Mouse (Mus musculus): ENCODE measurements at regions not wholly inside any gene's neighbourhood (a gene's known extent, or its start where the extent isn't known, plus 50 kb on each side); places are given as distances from the start of the nearest gene placed in this dataset.

DNA sequence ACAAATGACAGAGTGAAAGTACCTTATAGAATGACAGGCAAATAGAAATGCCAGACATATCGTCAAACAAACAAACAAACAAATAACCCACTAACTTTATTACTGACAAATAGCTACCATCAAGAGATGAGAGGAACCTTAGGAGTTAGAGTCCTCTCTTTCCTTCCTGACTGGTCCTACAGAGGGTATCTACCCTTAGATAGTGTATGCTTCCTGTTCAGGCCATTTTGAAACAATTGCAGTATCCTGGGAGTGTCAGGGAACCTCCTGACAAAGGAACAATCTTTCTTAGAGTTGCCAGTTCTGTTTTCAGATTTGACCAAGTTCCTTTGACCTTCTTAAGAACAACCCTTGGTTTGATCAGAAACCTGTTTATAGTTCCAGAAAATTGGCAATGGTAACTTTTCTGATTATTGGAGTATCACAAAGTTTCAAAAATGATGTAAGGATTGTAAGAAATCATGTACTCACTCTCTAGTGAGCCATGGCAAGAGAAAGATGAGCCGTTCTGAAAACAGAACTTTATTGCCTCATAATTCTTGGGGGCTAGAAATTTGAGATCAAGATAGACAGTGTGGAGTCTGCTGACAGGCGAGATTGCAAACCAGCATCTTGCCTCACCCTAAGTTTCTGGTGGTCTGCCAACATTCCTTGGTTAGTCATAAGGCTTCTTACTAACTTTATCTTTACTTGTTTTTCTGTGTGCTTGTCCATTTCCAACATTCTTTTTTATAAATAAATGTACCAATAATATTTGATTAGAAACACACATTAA, 1170.0 kb upstream of the Cited2 start:
- TF ChIP-seq CTCF (IDR thresholded peaks at IDR 0.05; ENCODE audit: control insufficient read depth, insufficient read depth, low read length) (no peak), POLR2A (IDR thresholded peaks at IDR 0.05; ENCODE audit: borderline replicate concordance, control insufficient read depth, low read depth, low read length) (no peak)
- Histone ChIP-seq H3K4me1 (ENCODE audit: control insufficient read depth, insufficient read depth, low read length) (no peaks in the 10 kb centered on the region), H3K4me3 (replicated peaks; ENCODE audit: control insufficient read depth, low read depth, low read length) (no peak overlapping the region), H3K27ac (ENCODE audit: control insufficient read depth, insufficient read depth, low read depth, low read length, poor library complexity) (no peak overlapping the region)
- WGBS, result 44% methylated on average over 3 of the region's 3 CpGs

DNA sequence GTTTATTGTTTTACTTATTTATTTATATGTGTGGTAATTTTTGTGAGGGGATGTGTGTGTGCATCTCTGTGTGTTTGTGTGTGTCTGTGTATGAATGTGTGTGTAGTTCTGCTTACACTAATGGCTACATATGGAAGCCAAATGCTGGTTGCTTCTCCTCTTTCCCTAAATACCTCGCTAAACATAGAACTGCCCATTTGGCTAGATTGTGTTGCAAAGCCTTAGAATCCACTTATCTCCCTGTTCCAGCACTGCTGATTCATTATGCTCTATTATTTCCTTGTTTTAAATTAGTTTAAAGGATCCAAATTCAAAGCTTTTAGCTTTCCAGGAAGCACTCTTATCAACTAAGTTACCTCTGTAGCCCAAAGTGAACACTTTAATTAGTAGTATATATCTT, 1148.5 kb upstream of the Cited2 start:
- no peak overlapping the region for H3K27ac ChIP-seq (ENCODE audit: control insufficient read depth, insufficient read depth, low read depth, low read length, poor library complexity)
- no peak overlapping the region for H3K4me3 ChIP-seq (replicated peaks; ENCODE audit: control insufficient read depth, low read depth, low read length)
- no peaks in the 10 kb centered on the region for H3K4me1 ChIP-seq (ENCODE audit: control insufficient read depth, insufficient read depth, low read length)
- 72% methylated on average over 1 of the region's 1 CpGs for WGBS
- TF ChIP-seq POLR2A (IDR thresholded peaks at IDR 0.05; ENCODE audit: borderline replicate concordance, control insufficient read depth, low read depth, low read length) (no peak), CTCF (IDR thresholded peaks at IDR 0.05; ENCODE audit: control insufficient read depth, insufficient read depth, low read length) (no peak)

DNA sequence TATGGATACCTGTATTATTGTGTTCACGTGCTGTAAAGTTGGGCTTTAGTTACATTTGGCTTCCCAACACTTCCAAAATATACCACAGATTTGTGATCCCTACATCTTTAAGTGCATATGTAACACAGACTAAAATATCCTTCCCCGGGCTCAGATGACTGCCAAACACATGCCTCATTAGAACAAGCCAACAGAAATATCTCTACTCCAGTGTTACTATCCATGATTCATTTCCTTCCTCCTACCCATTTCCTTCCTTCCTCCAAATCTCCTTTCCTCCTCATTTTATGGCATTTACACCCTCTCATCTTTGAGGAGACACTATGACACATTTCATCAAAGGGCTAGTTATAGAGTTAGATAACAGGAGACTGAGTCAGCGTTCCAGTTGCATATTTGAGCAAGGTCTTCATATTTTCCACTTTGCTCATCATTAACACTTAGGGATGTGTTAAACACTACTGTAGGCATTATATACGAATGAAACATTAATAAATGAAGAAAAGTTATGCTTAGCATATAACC, 1144.4 kb upstream of the Cited2 start:
- no peaks in the 10 kb centered on the region for H3K4me1 ChIP-seq (ENCODE audit: control insufficient read depth, insufficient read depth, low read length)
- WGBS, result 80% methylated on average over 4 of the region's 4 CpGs
- H3K27ac ChIP-seq (ENCODE audit: control insufficient read depth, insufficient read depth, low read depth, low read length, poor library complexity), result no peak overlapping the region
- TF ChIP-seq CTCF (IDR thresholded peaks at IDR 0.05; ENCODE audit: control insufficient read depth, insufficient read depth, low read length), result no peak
- TF ChIP-seq POLR2A (IDR thresholded peaks at IDR 0.05; ENCODE audit: borderline replicate concordance, control insufficient read depth, low read depth, low read length), result no peak
- no peak overlapping the region for H3K4me3 ChIP-seq (replicated peaks; ENCODE audit: control insufficient read depth, low read depth, low read length)

DNA sequence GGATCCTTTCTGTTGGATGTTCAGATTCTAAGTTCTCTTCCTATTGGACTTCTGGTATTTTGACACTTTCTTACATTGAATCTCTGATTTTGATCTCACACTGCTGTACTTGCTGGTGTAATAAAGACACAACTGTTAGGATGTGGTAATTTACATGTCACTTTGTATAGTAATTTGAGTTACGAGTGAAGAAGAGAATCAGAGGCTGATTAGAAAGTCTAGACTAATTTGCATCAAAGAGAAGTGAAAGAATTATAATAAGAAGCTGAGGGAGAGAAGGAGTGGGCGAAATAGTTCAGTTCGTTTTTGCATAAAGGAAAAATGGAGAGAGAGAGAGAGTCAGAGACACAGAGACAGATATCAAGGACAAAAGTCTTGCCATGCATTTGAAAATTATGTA, 1142.8 kb upstream of the Cited2 start:
- Histone ChIP-seq H3K27ac (ENCODE audit: control insufficient read depth, insufficient read depth, low read depth, low read length, poor library complexity) (no peak overlapping the region), H3K4me1 (ENCODE audit: control insufficient read depth, insufficient read depth, low read length) (no peaks in the 10 kb centered on the region), H3K4me3 (replicated peaks; ENCODE audit: control insufficient read depth, low read depth, low read length) (no peak overlapping the region)
- no peak for TF ChIP-seq POLR2A (IDR thresholded peaks at IDR 0.05; ENCODE audit: borderline replicate concordance, control insufficient read depth, low read depth, low read length)
- no peak for TF ChIP-seq CTCF (IDR thresholded peaks at IDR 0.05; ENCODE audit: control insufficient read depth, insufficient read depth, low read length)
- WGBS, result 81% methylated on average over 3 of the region's 3 CpGs

DNA sequence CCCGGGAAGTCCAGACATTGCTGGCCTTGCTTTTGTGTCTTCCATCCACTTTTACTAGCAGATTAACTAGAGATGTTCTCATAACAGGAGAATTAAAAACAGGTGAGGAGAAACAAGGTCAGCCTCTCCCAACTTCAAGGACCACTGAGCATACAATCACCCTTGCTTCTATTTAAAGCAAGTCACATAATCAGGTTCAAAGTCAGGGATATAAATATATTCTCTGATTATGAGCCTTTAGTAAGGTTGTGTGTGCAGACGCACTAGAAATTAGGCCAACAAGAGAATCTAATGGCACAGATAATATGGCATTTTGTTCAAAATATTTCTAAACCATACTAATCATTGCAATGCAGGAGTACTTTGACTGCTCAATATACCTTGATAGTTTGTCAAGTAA, 1134.2 kb upstream of the Cited2 start:
- Histone ChIP-seq H3K27ac (ENCODE audit: control insufficient read depth, insufficient read depth, low read depth, low read length, poor library complexity) (no peak overlapping the region), H3K4me3 (replicated peaks; ENCODE audit: control insufficient read depth, low read depth, low read length) (no peak overlapping the region), H3K4me1 (ENCODE audit: control insufficient read depth, insufficient read depth, low read length) (no peaks in the 10 kb centered on the region)
- no peak for TF ChIP-seq CTCF (IDR thresholded peaks at IDR 0.05; ENCODE audit: control insufficient read depth, insufficient read depth, low read length)
- TF ChIP-seq POLR2A (IDR thresholded peaks at IDR 0.05; ENCODE audit: borderline replicate concordance, control insufficient read depth, low read depth, low read length), result no peak
- WGBS, result 93% methylated on average over 2 of the region's 2 CpGs

DNA sequence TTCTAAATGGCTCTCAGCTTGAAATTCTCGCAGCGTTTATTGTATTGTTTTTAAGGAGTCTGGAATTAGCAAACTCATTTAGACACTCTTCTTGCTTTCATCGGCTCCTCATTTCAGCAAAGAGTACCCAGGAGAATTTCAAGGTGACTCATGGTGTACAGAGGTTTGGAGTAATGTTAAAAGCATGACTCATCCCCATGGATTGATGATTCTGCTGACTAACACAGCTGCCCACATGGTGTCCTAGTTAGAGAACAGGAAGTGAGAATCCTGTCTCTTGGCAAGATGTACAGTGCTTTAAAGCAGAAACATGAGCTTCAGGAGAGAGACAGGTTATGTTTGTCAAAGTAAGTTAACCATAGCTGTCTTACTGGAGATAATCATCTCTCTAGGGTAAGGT, 1133.6 kb upstream of the Cited2 start:
- WGBS, result 78% methylated on average over 3 of the region's 3 CpGs
- Histone ChIP-seq H3K4me3 (replicated peaks; ENCODE audit: control insufficient read depth, low read depth, low read length) (no peak overlapping the region), H3K27ac (ENCODE audit: control insufficient read depth, insufficient read depth, low read depth, low read length, poor library complexity) (no peak overlapping the region), H3K4me1 (ENCODE audit: control insufficient read depth, insufficient read depth, low read length) (no peaks in the 10 kb centered on the region)
- no peak for TF ChIP-seq POLR2A (IDR thresholded peaks at IDR 0.05; ENCODE audit: borderline replicate concordance, control insufficient read depth, low read depth, low read length)
- TF ChIP-seq CTCF (IDR thresholded peaks at IDR 0.05; ENCODE audit: control insufficient read depth, insufficient read depth, low read length), result no peak

DNA sequence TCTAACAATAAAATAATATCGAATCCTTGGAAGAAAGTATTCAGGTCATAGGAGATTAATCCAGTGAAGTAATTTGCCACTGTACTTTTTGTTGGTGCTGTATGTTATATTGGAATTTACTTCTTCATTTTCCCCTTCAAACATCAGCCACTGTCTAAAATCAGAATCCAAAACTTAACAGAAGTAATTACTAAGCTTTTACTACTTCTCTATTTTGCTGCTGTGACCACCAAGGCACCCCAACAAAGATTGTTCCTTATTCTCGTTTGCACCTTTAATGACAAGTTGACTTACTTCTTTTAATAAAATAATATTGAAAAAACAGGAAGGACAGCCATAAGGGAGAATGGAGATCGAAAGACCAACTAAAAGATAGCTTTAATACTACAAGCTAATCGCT, 1130.1 kb upstream of the Cited2 start:
- H3K4me3 ChIP-seq (replicated peaks; ENCODE audit: control insufficient read depth, low read depth, low read length), result no peak overlapping the region
- 57% methylated on average over 4 of the region's 4 CpGs for WGBS
- no peak for TF ChIP-seq CTCF (IDR thresholded peaks at IDR 0.05; ENCODE audit: control insufficient read depth, insufficient read depth, low read length)
- TF ChIP-seq POLR2A (IDR thresholded peaks at IDR 0.05; ENCODE audit: borderline replicate concordance, control insufficient read depth, low read depth, low read length), result no peak
- H3K27ac ChIP-seq (ENCODE audit: control insufficient read depth, insufficient read depth, low read depth, low read length, poor library complexity), result no peak overlapping the region
- H3K4me1 ChIP-seq (ENCODE audit: control insufficient read depth, insufficient read depth, low read length), result no peaks in the 10 kb centered on the region

DNA sequence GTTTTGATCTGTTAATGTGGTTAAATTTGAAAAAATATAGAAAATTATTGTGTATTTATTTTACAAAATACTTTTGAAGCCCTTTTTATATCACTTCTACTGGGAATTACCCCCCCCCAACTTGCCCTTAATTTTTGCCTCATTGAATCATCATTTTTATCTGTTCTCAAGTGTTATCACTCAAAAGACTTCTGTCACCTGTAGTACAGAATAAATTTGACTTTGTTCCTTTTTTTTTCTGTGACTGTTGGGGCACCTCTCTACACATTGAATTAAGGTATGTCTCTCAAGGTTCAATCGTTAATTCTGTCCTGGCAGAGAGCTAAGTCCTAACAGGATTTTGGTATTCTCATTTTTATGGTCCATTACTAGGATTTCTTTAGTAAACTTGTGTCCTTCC, 1123.0 kb upstream of the Cited2 start:
- Histone ChIP-seq H3K27ac (ENCODE audit: control insufficient read depth, insufficient read depth, low read depth, low read length, poor library complexity) (no peak overlapping the region), H3K4me1 (ENCODE audit: control insufficient read depth, insufficient read depth, low read length) (no peaks in the 10 kb centered on the region; the same call in 1 of the 2 replicates), H3K4me3 (replicated peaks; ENCODE audit: control insufficient read depth, low read depth, low read length) (no peak overlapping the region)
- 78% methylated on average over 1 of the region's 1 CpGs for WGBS
- TF ChIP-seq CTCF (IDR thresholded peaks at IDR 0.05; ENCODE audit: control insufficient read depth, insufficient read depth, low read length) (no peak), POLR2A (IDR thresholded peaks at IDR 0.05; ENCODE audit: borderline replicate concordance, control insufficient read depth, low read depth, low read length) (no peak)

Measured in bone marrow, adult 2 months (tissue).